ENCODE assay signal across 8 mouse cellular contexts in the genomic region with DNA sequence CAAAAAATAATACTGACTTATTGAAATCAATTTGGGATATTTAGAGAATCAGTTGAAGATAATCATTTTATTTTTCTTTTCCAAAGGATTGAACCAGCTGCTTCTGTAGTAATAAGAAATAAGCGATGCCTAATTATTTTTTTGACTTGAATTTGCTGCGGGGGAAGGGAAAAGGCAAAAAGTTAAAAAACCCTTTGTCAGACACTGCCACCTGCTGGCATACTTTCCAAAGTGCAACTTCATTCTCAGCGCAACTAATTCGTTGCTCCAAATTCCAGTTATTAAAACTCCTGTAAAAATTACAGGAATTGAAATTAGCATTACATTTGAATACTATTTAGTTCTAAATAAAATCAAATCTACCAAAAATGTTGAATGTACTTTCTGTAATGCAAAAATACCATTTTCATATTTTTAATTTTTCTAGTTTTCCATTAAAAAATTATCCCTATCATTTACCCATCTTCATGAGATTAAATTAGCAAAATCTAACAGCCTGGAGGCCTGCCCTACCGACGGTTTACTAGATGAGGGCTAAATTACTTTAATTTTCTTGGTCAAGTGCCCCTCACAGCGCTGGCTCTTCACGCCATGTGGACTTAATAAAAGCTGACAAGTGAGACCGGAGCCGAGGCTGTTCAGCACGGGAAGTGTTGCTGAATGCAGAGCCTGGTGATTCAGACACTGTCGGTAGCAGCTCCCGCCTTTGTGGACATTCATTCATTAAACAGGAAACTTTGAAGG.
DNase-seq lines count a peak whose midpoint lies in the region; ATAC-seq and TF ChIP-seq lines count a peak whose summit lies in the region.

No protein-coding gene starts in this region.

- intact Hi-C loops in heart, postnatal 10 days (cut with DNase I): loop anchor here (1.0 to 2.0 kb wide), 4 partner anchors 119 to 489 kb away; no protein-coding TSS in a partner anchor

- no peak for ATAC-seq in Patski

- peak; percentile 46 for DNase-seq in kidney, adult 18-20 months
- no peak for DNase-seq in kidney, adult 11 months
- DNase-seq in Patski (ENCODE audit: low read depth, low spot score): no peak
- peak; percentile 52 for DNase-seq in embryo, embryonic 9.5 days (ENCODE audit: extremely low spot score)
- DNase-seq in heart, postnatal 10 days: peak; percentile 58 to 80
- DNase-seq in layer of hippocampus, postnatal 14 days (ENCODE audit: low spot score in 2 of 2): peak; percentile 73 to 81
- DNase-seq in mesoderm, embryonic 11.5 days (ENCODE audit: low read depth, low spot score): peak; percentile 61
- DNase-seq in thymus, postnatal 25 days: peak; percentile 15

- TF ChIP-seq CTCF in Patski (IDR thresholded peaks at IDR 0.05): peak; percentile 84

- peaks cover 18% of the 10 kb centered on the region for H3K27me3 ChIP-seq in Patski

- in situ Hi-C loops in Patski (cut with MboI; ENCODE audit: low pct_unique_long_range_greater_than_20kb): loop anchor here (25.0 kb wide), 1 partner anchor 328 kb away; no protein-coding TSS in a partner anchor

- POLR2A ChIA-PET in Patski (lab: Charles Lee): no interaction called here

- CTCF ChIA-PET in Patski (lab: Charles Lee): interaction anchor here (1.1 to 2.2 kb wide), 5 partner anchors 16 to 488 kb away, joined by 3 to 6 read pairs (median 4); partner anchors contain the start of gene Lmod3

Comparison
In these comparisons a context has a peak if more than half of its experiments do, and no peak if none do; other contexts are left out.
1. DNase-seq: peak in kidney, adult 18-20 months (single experiment), embryo, embryonic 9.5 days (single experiment), heart, postnatal 10 days (2 of 2), layer of hippocampus, postnatal 14 days (2 of 2), mesoderm, embryonic 11.5 days (single experiment) and thymus, postnatal 25 days (single experiment); none in kidney, adult 11 months (single experiment) and Patski (single experiment).